Mouse (Mus musculus): Measurements from ENCODE around the gene D630003M21Rik. TPM values are rescaled to one million over a fixed set of nuclear protein-coding genes. Genes with fewer than 3 reads are reported as not detected.

The D630003M21Rik gene
- polyA plus RNA-seq, 1 experiment from 2014 or later = 1.8 TPM

DNA sequence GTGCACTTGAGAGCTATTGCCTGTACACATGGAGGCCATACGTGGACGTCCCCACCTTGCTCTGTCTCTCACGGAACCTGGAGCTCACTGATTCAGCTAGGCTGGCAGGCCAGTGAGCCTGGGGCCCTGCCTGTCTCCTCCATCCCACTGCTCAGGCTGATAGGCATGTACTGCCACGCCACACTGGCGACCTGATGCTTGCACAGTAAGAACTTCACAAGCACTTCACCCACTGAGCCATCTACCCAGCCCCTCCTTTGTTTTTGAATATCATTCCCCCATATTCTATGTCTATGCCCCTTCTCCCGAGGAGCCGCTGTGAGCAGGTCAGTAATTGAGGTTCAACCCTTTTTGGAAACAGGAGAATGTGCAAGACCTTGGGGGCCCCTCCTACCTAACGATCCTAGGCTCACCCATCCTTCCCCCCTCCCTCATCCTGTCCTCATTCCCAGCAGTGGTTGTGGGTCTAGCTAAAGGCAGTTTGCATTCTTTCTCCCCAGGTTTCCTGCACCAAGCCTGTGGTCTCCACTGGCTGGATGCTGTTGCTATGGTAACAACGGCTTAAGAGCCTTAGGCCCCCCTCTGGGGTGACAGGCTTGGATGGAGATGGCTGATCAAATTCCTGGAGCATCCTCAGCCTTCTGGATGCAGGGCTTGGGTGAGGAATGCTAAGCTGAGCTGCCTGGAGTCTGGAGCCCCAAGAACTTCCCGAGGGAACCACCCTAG lies 35.2 kb downstream of the D630003M21Rik start:
- no peak overlapping the region for H3K9ac ChIP-seq (replicated peaks; ENCODE audit: low read depth, low read length)
- ATAC-seq = peak; percentile 53; the same call in 1 of the 2 replicates
- H3K27me3 ChIP-seq (replicated peaks; ENCODE audit: control insufficient read depth, insufficient read depth, low read length) = no peaks in the 10 kb centered on the region
- H3K36me3 ChIP-seq (ENCODE audit: control insufficient read depth, insufficient read depth) = no peaks in the 10 kb centered on the region
- H3K4me1 ChIP-seq (replicated peaks; ENCODE audit: control insufficient read depth, insufficient read depth, low read length) = peaks cover 12% of the 10 kb centered on the region
- WGBS = 21% methylated on average over 10 of the region's 10 CpGs
- peak overlapping the region; percentile 22; the same call in 1 of the 2 replicates for H3K27ac ChIP-seq (ENCODE audit: low read length)
- no peak overlapping the region for H3K4me2 ChIP-seq (ENCODE audit: low read length)
- no peaks in the 10 kb centered on the region for H3K9me3 ChIP-seq (ENCODE audit: control insufficient read depth, low read length)
- H3K4me3 ChIP-seq (replicated peaks; ENCODE audit: low read length) = no peak overlapping the region

DNA sequence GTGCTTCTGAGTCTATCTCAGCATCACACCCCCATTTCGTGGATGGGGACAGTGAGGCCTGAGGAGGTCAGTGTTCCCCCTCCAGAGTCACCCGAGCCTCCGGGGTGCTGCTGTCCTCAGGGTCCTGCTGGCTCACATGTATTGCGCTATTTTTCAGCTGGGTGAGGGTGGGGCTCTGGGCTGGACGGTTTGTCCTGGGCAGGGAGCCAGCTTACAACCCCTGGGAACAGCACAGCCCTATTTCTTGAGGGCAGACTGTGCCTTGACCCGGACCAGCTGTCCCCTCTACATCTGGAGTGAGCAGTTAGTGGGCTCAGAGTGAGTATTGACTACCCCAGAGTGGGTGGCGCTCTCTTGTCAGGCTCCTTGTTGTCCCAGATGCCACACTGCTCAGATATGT lies 37.9 kb downstream of the D630003M21Rik start:
- ATAC-seq = no peak
- Histone ChIP-seq H3K27ac (ENCODE audit: low read length) (no peak overlapping the region), H3K9me3 (ENCODE audit: control insufficient read depth, low read length) (no peaks in the 10 kb centered on the region), H3K36me3 (ENCODE audit: control insufficient read depth, insufficient read depth) (no peaks in the 10 kb centered on the region), H3K4me3 (replicated peaks; ENCODE audit: low read length) (no peak overlapping the region), H3K4me2 (ENCODE audit: low read length) (no peak overlapping the region), H3K4me1 (replicated peaks; ENCODE audit: control insufficient read depth, insufficient read depth, low read length) (peaks cover 16% of the 10 kb centered on the region), H3K9ac (replicated peaks; ENCODE audit: low read depth, low read length) (no peak overlapping the region), H3K27me3 (replicated peaks; ENCODE audit: control insufficient read depth, insufficient read depth, low read length) (no peaks in the 10 kb centered on the region)
- WGBS = 61% methylated on average over 7 of the region's 7 CpGs

DNA sequence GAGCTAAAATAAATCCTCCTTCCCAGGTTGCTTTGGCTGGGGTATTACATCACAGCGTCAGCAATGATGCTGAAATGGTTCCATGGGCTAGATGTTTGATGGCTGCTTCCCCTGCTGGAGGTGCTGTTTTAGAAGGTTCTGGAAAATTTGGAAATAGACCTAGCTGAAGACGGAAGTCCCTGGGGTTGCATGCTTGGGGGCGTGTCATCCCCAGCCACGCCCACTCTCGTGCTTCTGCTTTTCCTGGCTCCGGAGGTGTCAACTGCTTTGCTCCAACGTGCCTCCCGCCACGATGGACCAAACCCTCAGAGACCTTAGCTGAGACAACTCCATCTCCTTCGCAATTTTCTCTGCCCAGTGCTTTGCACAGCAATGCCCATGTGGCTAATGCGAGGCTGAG lies 39.6 kb downstream of the D630003M21Rik start:
- H3K27ac ChIP-seq (ENCODE audit: low read length) = no peak overlapping the region
- no peaks in the 10 kb centered on the region for H3K36me3 ChIP-seq (ENCODE audit: control insufficient read depth, insufficient read depth)
- no peak overlapping the region for H3K9ac ChIP-seq (replicated peaks; ENCODE audit: low read depth, low read length)
- peaks cover 13% of the 10 kb centered on the region for H3K4me1 ChIP-seq (replicated peaks; ENCODE audit: control insufficient read depth, insufficient read depth, low read length)
- H3K27me3 ChIP-seq (replicated peaks; ENCODE audit: control insufficient read depth, insufficient read depth, low read length) = no peaks in the 10 kb centered on the region
- H3K4me3 ChIP-seq (replicated peaks; ENCODE audit: low read length) = no peak overlapping the region
- no peak overlapping the region for H3K4me2 ChIP-seq (ENCODE audit: low read length)
- ATAC-seq = no peak
- no peaks in the 10 kb centered on the region for H3K9me3 ChIP-seq (ENCODE audit: control insufficient read depth, low read length)
- 86% methylated on average over 11 of the region's 11 CpGs for WGBS

DNA sequence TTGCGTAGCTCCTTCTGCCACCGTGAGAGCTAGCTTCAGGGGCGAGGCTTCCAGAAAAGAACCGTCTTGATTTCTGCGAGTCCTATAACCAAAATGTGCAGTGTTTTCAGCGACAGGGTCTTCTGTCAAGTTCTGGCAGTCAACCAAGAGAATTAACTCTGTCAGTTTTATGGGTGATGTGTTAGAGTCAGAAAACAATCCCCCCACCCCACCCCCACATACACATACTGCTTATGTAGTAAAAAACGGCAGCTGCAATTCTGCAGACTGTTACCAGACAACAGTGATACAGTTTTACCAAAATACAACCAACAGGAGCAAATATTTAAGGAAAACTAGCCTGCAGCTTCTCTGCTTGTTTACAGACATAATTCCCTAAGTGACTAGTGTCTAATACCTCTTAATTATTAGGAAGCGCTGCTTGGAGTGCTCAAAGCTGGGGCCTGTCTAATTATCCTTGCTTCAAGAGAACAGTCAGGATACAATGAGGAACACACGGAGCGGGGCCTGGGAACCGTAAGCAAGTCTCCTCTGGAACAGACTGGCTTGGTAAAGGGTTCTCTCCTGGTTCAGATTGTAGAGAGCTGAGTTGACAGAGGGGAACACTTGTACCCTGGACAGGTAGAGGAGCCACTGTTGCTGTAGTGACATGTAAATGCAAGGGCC lies 42.7 kb downstream of the D630003M21Rik start:
- Histone ChIP-seq H3K36me3 (ENCODE audit: control insufficient read depth, insufficient read depth) (no peaks in the 10 kb centered on the region), H3K27me3 (replicated peaks; ENCODE audit: control insufficient read depth, insufficient read depth, low read length) (no peaks in the 10 kb centered on the region), H3K4me1 (replicated peaks; ENCODE audit: control insufficient read depth, insufficient read depth, low read length) (peaks cover 12% of the 10 kb centered on the region), H3K4me3 (replicated peaks; ENCODE audit: low read length) (no peak overlapping the region), H3K4me2 (ENCODE audit: low read length) (no peak overlapping the region), H3K27ac (ENCODE audit: low read length) (peak overlapping the region; percentile 3; the same call in 1 of the 2 replicates), H3K9me3 (ENCODE audit: control insufficient read depth, low read length) (no peaks in the 10 kb centered on the region), H3K9ac (replicated peaks; ENCODE audit: low read depth, low read length) (no peak overlapping the region)
- peak; percentile 63; the same call in 1 of the 2 replicates for ATAC-seq
- 20% methylated on average over 11 of the region's 11 CpGs for WGBS

DNA sequence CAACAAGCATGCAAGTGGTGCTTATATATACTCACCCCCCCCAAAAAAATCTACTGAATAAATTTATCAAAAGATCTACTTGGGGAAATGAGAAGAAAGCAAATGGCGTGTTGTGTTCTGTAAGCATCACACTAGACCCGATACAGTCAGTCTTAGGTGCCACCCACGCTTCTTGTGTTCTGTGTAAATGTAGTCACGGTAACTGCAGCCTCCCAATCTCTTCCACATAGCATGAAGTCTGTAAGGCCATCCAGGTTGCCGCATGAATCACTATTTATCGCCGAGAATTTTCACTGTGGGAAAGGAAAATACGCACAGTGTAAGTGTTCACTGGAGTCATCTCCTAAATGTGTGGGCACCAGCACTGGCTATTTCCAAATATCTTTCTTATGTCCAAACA lies 45.8 kb downstream of the D630003M21Rik start:
- H3K27ac ChIP-seq (ENCODE audit: low read length) = no peak overlapping the region
- no peak for ATAC-seq
- peaks cover 33% of the 10 kb centered on the region for H3K4me1 ChIP-seq (replicated peaks; ENCODE audit: control insufficient read depth, insufficient read depth, low read length)
- H3K27me3 ChIP-seq (replicated peaks; ENCODE audit: control insufficient read depth, insufficient read depth, low read length) = no peaks in the 10 kb centered on the region
- H3K36me3 ChIP-seq (ENCODE audit: control insufficient read depth, insufficient read depth) = no peaks in the 10 kb centered on the region
- no peak overlapping the region for H3K4me2 ChIP-seq (ENCODE audit: low read length)
- no peak overlapping the region for H3K4me3 ChIP-seq (replicated peaks; ENCODE audit: low read length)
- H3K9me3 ChIP-seq (ENCODE audit: control insufficient read depth, low read length) = no peaks in the 10 kb centered on the region
- no peak overlapping the region for H3K9ac ChIP-seq (replicated peaks; ENCODE audit: low read depth, low read length)
- 85% methylated on average over 8 of the region's 8 CpGs for WGBS

DNA sequence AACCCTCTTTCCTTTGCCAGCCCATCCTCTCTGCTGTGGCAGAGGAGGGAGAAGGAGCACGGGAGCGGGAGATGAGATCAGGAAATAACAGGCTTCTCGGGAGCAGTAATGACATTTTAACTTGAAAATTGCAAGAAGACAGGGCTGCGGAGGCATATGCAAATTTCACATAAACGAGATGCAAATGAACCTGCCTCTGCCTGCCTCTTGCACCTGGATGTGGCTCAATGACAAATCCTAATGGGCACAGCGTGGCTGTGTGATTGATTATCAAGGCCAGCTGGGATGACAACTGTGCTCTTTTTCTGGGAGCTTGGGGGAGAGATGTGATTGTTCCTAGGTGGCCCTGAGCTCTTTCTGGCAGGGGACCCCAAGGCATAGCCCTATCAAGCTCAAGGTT lies 47.1 kb downstream of the D630003M21Rik start:
- H3K9ac ChIP-seq (replicated peaks; ENCODE audit: low read depth, low read length) = 0 out of 2 replicates have a peak overlapping the region, but pooled peaks have one; percentile 35
- no peak overlapping the region for H3K4me3 ChIP-seq (replicated peaks; ENCODE audit: low read length)
- WGBS = 18% methylated on average over 6 of the region's 6 CpGs
- peak; percentile 36 for ATAC-seq
- no peaks in the 10 kb centered on the region for H3K9me3 ChIP-seq (ENCODE audit: control insufficient read depth, low read length)
- H3K4me1 ChIP-seq (replicated peaks; ENCODE audit: control insufficient read depth, insufficient read depth, low read length) = peaks cover 45% of the 10 kb centered on the region
- no peaks in the 10 kb centered on the region for H3K27me3 ChIP-seq (replicated peaks; ENCODE audit: control insufficient read depth, insufficient read depth, low read length)
- H3K4me2 ChIP-seq (ENCODE audit: low read length) = peak overlapping the region; percentile 7; the same call in 1 of the 2 replicates
- peak overlapping the region; percentile 84 for H3K27ac ChIP-seq (ENCODE audit: low read length)
- H3K36me3 ChIP-seq (ENCODE audit: control insufficient read depth, insufficient read depth) = no peaks in the 10 kb centered on the region

DNA sequence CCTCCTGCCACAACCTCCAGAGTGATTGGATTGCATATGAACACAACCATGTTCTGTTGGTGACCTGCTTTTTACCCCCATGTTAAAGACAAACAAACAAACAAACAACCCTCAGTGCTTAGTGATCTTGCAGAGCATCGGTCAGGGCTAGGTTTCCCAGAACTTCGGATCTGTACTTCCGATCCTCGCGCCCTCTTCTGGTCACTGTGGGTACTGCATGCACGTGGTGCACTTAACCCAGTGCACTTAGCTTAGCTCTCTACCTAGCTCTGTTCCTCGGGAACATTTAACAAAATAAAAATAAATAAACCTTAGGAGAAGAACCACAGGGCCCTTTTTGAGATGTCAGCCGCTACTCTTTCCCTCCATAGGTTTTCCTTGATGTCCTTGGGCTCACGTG lies 48.2 kb downstream of the D630003M21Rik start:
- no peak for ATAC-seq
- Histone ChIP-seq H3K36me3 (ENCODE audit: control insufficient read depth, insufficient read depth) (no peaks in the 10 kb centered on the region), H3K4me2 (ENCODE audit: low read length) (no peak overlapping the region), H3K27ac (ENCODE audit: low read length) (peak overlapping the region; percentile 84), H3K27me3 (replicated peaks; ENCODE audit: control insufficient read depth, insufficient read depth, low read length) (no peaks in the 10 kb centered on the region), H3K4me1 (replicated peaks; ENCODE audit: control insufficient read depth, insufficient read depth, low read length) (peaks cover 42% of the 10 kb centered on the region), H3K9me3 (ENCODE audit: control insufficient read depth, low read length) (no peaks in the 10 kb centered on the region), H3K9ac (replicated peaks; ENCODE audit: low read depth, low read length) (no peak overlapping the region), H3K4me3 (replicated peaks; ENCODE audit: low read length) (no peak overlapping the region)
- 44% methylated on average over 9 of the region's 9 CpGs for WGBS

DNA sequence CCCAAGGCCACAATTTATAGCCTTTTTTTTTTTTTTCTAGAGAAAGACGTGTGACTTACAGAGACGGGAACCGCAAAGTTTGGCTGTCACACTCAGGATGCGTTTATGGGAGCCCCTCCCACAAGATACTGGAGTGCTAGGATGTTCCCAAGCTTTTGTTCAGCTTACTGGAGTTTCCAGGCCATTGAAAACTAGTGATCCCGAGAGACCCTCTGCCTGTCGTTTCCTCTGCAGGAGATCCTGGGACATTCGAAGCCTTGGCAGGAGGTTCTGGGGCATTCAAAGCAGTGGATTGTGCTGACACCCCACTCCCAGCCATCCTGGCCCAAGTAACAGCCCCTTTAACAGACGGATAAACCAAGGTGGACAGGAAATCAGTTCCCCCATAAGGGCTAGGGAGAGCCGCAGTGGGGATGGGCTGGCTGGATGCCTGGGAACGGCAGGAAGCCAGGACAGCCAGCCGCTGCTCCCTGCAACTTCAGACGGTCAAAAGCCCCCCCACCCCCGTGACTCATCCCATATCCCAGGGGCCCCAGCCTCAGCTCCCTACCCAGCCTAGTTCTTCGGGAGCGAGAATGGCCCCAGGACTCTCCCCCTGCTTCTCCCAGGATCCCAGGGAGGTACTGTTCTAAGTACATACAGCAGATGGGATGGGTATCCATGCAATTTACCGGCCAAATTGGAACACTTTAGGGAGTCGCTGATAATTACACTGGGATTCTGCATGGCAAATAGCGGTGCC lies 49.5 kb downstream of the D630003M21Rik start:
- H3K9me3 ChIP-seq (ENCODE audit: control insufficient read depth, low read length) = no peaks in the 10 kb centered on the region
- peak overlapping the region; percentile 19 for H3K4me3 ChIP-seq (replicated peaks; ENCODE audit: low read length)
- H3K27ac ChIP-seq (ENCODE audit: low read length) = no peak overlapping the region; the same call in 1 of the 2 replicates
- 12% methylated on average over 18 of the region's 18 CpGs for WGBS
- peak; percentile 57 for ATAC-seq
- peak overlapping the region; percentile 35 for H3K4me2 ChIP-seq (ENCODE audit: low read length)
- no peaks in the 10 kb centered on the region for H3K27me3 ChIP-seq (replicated peaks; ENCODE audit: control insufficient read depth, insufficient read depth, low read length)
- H3K4me1 ChIP-seq (replicated peaks; ENCODE audit: control insufficient read depth, insufficient read depth, low read length) = peaks cover 42% of the 10 kb centered on the region
- H3K36me3 ChIP-seq (ENCODE audit: control insufficient read depth, insufficient read depth) = no peaks in the 10 kb centered on the region
- H3K9ac ChIP-seq (replicated peaks; ENCODE audit: low read depth, low read length) = no peak overlapping the region; the same call in 1 of the 2 replicates

All from forebrain, embryonic 16.5 days (tissue).